Mouse (Mus musculus) c-Kit-negative CD71-positive TER-119-positive erythroid progenitor cells, embryonic 14.5 days (primary cell): ENCODE results near the gene Cd5.

ENCODE experiments used
- DNase-seq: peaks from one replicate; pipeline ENCODE4 v3.0.0-alpha.2; 2013; ENCODE audit warnings: low read depth, low spot score

The Cd5 gene

DNA sequence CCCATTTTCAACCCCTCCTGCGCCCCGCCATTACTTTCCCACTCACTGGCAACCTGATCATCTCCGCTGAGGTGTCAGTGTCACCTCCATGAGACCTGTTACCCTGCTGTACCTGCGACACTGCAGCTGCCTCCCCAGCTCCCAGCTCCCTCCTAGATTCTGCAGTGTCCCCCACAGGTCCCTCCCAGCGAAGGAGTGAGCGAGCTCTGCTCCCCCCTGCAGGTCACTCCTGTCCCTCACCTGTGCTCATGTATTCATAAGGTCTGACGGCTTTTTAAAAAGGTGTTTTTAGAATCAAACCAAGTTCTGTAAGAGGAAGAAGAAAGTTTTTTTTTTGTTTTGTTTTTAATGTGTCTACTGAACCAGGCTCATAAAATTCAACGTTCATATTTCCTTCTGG is 36.7 kb downstream of the Cd5 start:
- no peak for DNase-seq

DNA sequence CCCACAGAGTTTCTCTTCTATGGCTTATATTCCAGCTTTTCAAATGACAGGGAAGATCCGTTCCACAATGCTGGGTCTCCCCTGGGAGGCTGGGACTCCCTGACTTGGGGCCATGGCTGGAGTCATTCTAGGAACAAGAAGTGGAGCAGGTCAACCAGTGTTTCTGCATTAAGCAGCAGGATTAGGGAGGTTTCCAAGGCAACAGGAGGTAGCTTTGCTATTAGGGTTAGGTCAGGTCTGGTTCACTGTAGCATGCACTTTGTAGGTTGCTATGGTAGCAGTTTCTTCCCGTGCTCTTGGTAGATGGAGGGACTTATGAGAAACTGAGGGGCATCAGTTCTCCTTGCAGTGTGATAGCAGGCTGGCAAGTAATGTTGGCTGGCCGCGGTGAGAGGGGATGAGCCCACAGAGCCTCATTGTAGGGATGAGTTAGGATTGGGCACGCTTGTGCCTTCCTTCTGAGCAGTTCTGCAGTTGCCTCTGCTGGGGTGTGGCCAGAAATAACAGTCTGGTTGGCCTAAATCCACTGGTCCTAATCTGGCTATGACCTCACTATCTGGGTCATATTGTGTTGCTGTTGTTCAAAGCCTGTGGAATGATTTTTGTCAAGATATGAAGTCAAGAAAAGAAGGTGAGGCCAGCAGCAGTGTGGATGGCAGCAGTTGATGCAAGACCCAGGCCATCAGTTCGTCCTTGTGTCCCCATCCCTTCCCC is 37.6 kb downstream of the Cd5 start:
- no peak for DNase-seq

DNA sequence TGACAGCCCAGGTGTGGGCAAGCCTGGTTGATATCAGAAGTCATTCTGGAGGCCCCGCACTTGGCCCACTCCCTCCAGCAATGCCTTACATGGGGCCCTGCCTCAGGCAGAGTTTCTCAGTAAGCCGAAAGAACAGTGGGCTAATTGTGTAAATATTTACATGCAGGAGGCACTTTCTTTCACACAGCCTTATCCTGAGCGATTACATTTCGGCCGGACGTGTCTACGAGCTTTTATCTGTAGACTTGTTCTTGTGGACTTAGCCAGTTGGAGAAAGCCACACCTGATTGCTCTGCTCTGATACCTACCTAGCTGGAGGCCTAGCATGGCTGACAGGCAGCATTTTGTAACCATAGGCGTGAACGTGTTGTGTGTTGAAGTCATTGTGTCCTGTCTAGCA is 39.0 kb downstream of the Cd5 start:
- no peak for DNase-seq

DNA sequence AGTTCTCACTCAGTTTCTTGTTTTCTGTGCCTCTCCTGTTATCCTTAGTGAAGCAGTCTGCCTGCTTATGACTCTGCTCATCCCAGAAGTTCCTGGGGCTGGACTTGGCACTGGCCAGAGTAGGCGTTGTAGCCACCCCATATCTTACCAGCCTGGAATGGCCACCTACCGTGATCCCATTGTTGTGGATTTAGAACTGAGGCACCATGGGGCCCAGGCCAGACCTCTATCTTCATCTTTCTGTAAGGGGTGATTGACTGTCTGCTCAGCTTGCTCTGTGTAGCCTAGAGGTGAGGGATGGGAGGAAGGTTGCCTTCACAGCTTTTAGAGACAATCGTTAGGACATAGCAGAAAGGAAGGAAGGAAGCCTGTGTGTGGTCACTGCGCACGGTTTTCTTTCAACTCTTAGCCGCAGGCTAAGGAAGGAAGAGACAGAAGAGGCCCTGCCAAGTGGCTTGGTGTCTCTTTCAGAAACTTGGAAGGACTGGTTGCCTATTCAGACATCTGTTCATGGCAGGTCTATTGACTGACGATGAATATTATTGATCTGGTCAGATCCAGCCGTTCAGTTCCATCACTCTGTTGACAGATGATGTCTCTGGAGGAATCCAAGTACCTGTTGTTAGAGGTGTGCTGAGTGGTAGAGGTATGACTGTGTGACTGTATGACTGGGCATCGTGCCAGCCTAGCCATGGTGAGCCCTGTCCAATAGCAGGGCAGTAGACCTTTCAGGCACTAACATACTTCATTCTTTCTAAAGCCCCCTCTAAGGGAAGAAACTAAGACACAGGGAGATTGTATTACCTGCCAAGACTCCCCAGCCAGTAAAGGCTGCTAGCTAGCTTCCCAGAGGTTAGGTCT is 40.4 kb downstream of the Cd5 start:
- DNase-seq: no peak

DNA sequence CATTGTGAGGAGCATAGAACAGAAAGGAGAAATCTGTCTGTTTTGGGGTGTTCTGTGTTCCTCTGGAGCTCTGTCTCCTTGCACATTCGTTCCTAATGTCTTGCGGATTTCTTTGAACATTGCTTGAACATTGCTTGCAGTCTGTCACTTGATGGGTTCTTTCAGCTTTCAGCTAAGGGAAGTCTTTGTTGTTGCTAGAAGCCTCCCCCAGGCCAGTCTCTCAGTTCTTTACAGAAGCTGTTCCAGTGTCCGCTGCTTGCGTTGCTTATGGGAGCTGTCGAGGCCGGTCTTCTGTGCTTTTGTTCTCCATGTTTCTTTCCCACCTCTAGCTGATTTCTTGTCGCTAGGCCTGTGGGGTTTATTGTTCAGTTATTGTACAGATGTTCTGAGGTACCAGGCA is 43.0 kb downstream of the Cd5 start:
- no peak for DNase-seq

DNA sequence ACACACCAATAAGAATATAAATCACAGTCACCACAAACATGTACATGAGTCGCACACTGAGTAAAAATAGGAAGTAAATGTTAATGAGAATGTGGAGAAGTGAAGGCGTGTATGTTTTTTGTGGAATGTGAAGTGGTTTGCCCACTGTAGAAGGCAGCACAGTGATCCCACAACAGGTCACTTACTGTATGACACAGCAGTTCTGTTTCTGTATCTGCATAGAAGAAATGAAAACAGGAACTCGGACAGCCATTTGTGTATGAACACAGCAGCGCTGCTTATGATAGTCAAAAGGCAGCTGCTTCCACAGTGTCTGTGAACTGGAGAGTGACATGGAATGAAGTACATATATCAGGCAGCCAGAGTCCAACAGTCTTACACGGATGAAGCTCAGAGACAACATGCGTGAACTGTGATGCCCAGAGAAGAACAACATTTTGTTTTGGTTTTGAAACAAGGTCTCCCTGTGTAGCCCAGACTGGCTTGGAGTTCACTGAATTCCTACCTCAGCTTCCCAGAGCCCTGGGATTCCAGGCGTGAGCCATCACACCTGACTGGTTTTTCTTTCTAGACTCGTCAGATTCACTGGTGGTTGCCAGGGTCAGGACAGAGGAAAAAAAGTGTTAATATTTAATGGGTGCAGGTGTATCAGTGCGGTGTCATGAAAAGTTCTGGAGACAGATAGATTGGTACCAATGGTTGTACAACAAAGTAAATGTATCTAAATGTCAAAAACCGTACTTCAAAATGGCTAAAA is 44.7 kb downstream of the Cd5 start:
- no peak for DNase-seq

DNA sequence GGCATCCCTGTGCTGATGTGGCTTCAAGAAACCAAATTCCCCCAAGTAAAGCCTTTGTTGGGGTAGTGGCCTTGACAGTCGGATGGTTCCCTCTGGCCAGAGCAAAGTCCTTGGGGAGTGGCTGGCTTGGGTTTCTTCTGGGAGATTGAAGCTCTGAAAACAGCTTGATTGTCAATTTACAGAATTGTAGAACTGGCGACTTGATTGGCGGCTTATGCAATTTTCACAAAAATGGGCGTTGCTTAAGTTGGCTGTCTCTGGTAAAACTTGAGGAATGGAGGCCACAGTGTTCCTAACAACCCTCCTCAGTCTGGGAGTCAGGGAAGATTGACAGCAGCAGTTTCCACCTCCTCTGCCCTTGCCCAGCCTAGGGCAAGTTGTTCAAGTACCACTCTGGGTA is 46.4 kb downstream of the Cd5 start:
- no peak for DNase-seq

DNA sequence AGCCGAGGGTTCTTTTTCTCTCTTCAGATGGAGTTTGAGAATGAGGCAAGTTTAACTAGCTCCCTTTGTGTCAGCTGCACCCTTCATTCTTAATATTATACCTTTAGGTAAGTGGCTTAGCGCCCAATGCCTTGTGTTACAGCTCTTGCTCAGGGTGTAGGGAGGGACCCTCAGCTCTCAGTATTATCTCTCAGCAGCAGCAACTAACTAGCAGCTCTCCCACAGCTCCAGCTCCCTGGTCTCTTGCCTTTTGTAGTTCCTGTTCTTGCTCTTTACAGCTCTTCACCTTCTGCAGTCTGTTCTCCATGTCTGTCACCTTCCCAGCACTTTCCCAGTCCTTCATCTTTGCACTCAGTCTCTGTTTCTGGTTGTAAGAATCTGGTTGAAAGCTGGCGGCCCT is 47.1 kb downstream of the Cd5 start:
- DNase-seq: no peak

DNA sequence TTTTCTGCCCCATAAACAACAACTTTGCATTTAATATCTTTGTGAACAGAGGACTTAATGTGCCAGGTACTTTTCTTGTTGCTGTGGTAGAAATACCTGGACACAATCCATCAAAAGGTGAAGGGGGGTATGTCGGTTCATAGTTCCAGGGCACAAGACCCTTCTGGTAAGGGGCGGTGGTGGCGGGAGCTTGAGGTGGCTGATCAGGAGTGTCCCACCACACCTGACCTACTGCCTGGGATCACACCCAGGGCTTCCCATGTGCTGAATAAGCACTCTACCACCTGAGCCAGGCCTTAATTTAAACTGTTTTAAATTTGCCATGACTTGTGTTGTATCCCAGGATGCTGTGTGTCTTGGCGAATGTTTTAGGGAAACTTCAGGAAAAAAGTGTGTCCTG is 47.7 kb downstream of the Cd5 start:
- no peak for DNase-seq

DNA sequence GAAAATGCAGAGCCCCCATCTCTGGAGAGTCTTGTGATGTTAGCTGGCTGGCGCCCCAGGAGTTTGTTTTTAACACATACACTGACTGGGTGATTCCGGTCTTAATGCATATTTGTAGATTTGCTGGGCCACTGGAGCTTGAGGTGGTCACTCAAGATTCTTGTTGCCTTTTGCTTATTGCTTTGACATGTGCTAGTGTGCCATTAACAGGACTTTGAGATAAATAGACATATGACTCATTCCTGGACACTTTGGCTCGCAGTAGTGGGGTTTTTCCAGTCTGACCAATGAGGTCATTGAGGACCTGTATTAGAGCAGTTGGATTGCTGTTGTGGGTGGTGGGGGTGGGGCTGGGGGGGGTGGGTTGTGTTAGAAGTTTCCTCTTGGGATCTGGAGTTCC is 48.5 kb downstream of the Cd5 start:
- DNase-seq: no peak

DNA sequence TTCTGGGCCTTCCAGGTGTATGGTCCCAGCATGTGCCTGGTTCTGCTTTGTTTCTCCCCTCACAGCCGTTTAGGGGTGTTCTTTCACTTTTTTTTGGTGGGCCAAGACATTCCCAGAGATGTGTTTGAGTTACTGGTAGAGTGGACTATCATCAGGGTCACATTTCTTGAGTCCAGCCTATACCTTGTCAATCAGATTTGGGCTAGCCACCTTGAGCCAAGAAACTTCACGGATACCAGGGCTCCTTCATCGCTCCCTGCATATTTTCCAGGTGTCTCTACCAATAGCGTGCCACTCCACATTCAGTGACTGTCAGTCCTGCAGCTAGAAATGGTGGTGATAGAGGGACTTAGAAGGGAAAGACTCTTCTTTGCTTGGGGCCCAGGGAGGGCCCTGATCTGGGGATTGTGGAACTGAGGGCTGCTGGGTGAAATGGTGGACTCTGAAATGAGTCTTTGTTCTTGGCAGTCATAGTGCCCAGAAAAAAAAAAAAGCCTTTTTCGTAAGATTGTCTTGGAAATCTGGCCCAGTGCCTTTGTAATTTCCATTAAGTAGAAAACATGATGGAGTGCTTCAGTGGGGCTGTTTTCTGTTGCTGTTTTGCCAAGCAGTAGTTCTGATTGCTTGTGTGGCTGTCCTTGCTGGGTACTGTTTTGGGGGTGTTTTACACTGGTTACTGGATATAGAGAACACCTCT is 49.2 kb downstream of the Cd5 start:
- no peak for DNase-seq

DNA sequence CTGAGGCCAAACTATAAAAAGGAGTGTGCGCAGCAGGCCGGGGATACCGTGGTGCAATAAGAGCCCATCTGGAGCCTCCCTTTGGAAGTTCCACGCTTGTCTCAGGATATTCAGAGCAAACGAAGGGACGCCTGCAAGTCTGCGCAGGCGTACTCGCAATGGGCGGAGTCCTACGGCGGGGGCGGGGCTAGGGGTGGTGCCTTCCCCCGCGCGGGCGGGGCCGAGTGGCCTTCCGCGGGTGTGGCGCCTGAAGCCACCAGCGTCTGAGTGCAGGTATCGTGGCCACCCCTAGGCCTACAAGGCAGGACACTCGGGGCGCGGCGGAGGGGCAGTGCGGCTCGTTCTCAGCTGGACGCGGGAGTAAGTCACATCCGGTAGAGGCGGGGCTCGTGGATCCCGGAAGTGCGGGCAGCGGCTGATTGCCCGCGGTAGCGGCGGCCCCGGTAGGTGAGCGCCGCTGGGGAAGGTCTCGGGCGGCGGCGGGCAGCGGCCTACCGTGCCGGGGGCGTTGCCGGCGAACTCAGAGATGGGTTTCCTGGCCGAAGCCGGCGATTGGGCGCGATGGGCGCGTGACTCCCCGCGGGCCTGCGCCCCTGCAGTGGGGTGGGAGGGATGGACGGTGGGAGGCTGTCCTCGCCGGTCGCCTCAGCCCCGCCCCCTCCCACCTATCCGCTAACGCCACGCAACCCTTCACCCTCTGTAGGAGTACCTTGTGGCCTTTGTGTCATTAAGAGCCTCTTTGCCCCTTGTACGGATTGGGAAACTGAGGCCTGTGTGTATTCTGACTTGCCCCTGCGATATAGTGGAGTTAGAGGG is 50.1 kb downstream of the Cd5 start, which contains the start of gene Vps37c:
TSS of gene Vps37c (plus strand) at position 199 of the 816 bp plus-strand sequence.
- DNase-seq: peak; percentile 88

DNA sequence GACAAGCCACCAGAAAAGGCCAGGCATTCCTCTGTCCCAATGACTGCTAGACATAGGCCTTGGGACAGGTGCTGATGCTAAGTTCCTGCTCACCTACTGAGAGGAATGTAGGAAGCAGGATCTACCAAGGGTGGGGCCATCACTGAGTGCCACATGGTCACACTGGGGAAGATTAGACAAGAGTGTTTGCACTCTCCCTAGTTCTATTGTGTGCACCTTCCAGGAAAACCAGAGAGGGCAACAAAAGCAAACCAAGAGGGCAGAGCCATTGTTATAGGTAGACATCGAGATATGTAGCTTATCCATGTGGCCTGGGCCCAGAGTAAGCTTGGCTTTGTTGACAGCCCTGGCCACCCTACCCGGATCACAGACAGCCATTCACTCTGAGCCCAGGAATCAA is 53.1 kb downstream of the Cd5 start:
- DNase-seq: no peak

DNA sequence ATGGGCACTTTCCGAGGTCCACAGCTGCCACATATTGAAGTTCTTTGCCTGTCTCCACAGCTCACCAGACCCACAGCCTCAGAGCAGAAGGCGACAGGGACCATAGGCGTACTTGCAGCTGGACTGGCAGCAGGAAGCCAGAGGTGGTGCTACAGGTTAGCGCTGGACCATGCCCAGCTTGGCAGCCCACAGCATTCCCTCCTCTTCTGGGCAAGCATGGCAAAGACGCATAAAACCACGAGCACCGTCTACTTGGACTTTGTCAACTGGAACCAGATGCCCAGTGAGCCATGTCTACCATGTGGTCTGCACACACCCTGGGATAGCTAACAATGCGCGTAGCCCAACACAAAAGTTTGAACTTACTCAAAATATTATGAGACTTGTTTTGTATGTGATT is 53.7 kb downstream of the Cd5 start:
- no peak for DNase-seq

DNA sequence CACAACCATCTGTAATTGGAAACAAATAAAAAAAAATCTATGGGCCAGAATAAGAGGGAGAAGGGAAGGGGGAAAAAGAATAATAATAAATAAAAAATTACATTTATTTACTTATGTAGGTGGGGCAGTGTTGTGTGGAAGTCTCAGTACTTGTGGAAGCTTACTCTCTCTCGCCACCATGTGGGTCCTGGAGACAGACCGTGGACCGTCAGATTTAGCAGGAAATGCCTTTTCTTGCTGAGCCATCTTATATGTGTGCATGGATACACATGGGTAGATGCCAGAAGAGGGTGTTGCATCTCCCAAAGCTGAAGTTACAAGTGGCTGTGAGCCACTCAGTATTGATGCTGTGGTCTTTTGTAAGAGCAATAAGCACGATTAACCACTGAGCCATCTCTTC is 57.2 kb downstream of the Cd5 start:
- DNase-seq: no peak

DNA sequence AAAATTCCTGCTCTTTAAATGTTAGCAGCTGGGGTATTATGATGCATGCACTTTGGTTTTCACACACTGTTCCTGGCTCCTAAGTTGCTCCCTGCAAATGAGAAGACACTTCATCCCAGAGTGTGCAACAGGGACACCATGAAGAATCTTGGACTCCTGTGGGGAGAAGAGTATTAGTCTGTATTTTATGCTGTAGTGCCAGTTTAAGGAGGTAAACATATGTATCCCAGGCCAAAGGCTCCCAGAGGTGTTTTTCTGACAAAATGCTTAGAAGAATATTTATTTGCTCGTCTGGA is 60.1 kb downstream of the Cd5 start:
- no peak for DNase-seq

DNA sequence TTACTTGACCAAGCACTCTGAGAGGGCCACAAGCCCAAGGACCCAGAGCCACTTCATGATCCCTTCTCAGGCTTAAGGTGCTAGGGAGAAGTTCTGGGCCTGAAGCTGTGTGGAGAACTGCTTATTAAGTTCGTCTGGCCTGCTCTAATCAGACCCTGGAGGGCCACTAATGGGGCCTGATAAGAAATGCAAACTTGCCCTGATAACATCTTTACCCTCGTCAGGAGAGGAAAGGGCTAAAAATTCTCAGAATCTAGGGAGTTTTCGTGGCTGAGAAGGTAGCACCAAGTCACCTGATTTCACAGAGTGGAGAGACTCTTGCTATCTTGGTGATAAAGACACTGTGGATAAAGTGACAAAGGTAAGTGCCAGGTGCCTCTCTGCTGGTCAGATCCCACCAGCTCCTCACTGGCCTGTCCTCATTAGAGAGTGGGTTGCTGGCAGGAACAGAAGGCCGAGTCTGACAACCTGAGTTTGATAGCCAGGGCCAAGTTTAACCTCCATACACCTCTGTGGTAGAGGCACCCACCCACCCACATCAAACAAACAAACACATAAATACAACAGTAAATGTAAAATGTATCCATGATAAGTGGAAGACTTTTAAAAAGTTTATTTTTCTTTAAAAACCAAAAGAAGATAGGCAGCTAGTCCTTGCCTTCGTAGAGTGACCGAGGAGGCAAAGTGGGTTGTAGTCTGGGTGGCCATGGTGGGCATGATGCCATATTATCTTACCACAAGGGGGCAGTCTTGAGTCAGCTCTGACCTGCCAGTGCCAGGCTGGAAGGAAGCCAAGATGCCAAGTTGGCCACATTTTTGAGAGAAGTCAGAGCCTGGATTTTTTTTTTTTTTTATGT is 60.7 kb downstream of the Cd5 start, which contains the start of gene Pga5:
TSS of gene Pga5 (minus strand) at position 157 of the 857 bp plus-strand sequence.
- DNase-seq: peak; percentile 64

DNA sequence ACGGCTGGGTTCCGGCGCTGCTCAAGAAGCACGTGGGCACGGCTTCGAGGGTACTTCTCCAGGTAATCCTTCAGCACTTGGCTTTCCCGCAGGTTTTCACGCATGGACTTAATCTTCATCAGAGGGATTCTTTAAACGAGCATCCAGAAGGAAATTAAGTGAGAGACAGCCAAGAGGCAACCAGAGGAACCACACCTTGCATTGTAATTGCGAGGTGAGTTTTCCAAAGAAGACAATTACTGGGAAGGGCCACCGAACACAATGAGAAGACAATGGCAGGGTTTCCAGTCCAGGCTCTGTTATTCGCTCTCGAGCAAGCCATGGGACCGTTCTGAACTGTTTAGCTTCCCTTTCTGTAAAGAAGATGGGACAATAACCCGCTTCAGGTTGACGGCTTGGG is 62.1 kb downstream of the Cd5 start:
- DNase-seq: no peak

DNA sequence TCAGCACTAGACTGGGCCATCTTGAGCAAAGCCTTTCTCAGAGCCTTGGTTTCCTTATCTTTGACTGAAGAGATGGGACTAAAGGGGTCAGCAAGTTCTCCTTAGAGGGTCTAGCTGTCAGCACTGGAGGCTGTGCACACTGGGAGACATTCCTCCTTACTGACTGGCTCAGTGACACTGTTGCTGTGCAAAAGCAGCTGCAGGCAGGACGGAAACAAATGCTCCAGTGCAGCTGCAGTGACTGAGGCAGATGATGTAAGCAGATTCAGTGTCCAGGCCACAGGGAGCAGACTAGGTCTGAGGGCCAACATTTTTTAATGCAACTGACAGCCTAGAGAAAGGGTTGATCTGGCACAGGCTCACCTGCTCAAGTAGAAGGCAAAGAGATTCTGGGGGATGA is 65.5 kb downstream of the Cd5 start:
- no peak for DNase-seq

DNA sequence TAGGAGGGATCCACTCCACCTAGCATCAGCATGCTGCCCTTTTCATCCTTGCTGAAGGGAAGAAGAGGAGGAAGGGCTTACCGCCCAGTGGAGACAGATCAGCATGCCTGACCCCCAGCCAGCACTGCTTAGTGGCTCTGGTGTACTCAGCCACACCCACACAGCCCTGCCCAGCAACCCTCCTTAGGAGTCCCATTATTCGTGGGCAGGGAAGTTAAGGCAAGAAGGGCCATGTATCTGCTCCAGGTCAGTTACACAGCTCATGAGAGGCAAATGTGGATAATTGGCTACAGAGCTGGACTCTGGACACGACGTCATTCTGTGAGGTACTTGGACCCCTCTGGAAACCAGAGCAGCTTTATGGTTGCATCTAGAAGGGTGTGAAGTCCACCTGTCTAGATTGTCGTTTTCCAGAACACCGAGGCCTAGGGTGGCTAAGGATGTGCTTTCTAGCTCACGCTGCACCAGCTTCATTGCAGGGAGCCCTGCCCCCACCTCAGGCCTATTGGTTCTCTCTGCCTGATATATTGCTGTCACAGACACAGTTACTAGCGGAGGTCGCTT is 66.9 kb downstream of the Cd5 start:
- no peak for DNase-seq
